Mouse (Mus musculus) megakaryocyte, embryonic 14.5 days (primary cell): ENCODE measurements around the gene Dync2li1. TPM values are rescaled to one million over a fixed set of nuclear protein-coding genes. Genes with fewer than 3 reads are reported as not detected.
A peak's percentile ranks its signal among the peaks of the same experiment; 100 is the strongest.

Source experiments
- H3K27me3 ChIP-seq: replicated peaks from 2 replicates; pipeline ENCODE3; 2012; ENCODE audit warnings: inconsistent platforms
- H3K36me3 ChIP-seq: replicated peaks from 2 replicates; pipeline ENCODE3; 2012; ENCODE audit warnings: low read length, inconsistent platforms, mixed read lengths
- H3K4me1 ChIP-seq: 2 replicates; pipeline ENCODE4 v1.6.1; 2012; ENCODE audit warnings: inconsistent platforms
- H3K4me3 ChIP-seq: replicated peaks from 2 replicates; pipeline ENCODE3; 2012; ENCODE audit warnings: moderate library complexity, mild to moderate bottlenecking, inconsistent platforms
- H3K9me3 ChIP-seq: 2 replicates; pipeline ENCODE4 v1.6.1; 2012; ENCODE audit warnings: inconsistent platforms
- FLI1 ChIP-seq: IDR thresholded peaks from 2 replicates; pipeline ENCODE4 v1.6.1; 2012; ENCODE audit warnings: low read length, inconsistent platforms, mixed read lengths
- GATA1 ChIP-seq: IDR thresholded peaks from 3 replicates; pipeline ENCODE4 v1.6.1; 2012; ENCODE audit warnings: mixed read lengths, low read length, inconsistent platforms, borderline replicate concordance
- polyA plus RNA-seq: library from polyadenylated mRNA; stranded (reverse); fragments of >175 nt; gene quantifications from 2 replicates; pipeline ENCODE4 v1.2.3, GENCODE M21; 2012; ENCODE audit warnings: low replicate concordance; ENCODE audit not compliant: insufficient read depth

Gene Dync2li1
- polyA plus RNA-seq, 1 experiment, result 0.19 TPM

DNA sequence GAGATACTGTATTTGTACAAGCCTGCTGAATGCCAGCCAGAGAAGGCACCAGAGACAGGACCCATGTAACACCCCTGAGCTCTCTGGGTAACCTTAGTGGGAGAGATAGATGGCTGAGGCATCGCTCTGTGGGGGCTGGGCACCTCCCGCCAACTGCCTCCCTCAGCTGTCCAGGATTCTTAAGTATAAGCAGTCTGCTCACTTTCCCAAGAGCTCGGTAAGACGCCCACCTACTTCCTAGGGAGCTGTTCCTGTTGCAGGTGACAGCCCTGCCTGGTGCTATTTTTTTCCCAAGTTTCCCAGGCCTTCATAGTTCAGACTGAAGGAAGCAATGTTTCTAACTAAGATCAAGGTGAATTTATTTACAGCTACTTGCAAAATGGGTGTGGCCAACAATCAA, 48.9 kb downstream of the Dync2li1 start:
- TF ChIP-seq GATA1 (no peak), FLI1 (no peak)
- Histone ChIP-seq H3K4me1 (peaks cover 5% of the 10 kb centered on the region), H3K27me3 (peaks cover 57% of the 10 kb centered on the region), H3K4me3 (no peak overlapping the region), H3K9me3 (no peaks in the 10 kb centered on the region), H3K36me3 (no peaks in the 10 kb centered on the region)

DNA sequence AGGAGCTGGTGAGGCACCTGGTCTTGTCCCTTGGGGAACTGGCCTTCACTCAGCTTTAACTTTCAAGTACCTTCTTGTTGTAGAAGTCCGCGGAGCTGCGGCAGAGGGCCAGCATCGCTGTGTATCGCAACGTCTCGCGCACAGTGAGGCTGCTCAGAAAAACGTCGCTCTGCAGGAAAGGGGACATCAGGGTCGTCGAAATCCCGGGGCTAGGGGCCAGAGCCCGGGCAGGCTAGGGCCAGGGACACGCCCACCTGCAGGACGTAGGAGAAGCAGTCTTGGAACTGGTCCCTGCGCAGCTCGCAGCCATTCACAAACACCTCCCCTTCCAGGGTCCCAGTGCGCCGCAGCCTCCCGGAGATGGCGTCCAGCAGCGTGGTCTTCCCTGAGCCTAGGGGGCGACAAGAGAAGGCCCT, 49.7 kb downstream of the Dync2li1 start, which contains the start of gene Abcg8:
Gene Abcg8, plus strand, starts transcription at position 352 of the 416 bp plus-strand sequence.
- TF ChIP-seq FLI1 (no peak), GATA1 (no peak)
- no peaks in the 10 kb centered on the region for H3K36me3 ChIP-seq
- peak within 1 kb of the TSS; percentile 7 for H3K4me3 ChIP-seq
- H3K27me3 ChIP-seq, result peaks cover 63% of the 10 kb centered on the region
- peaks cover 5% of the 10 kb centered on the region for H3K4me1 ChIP-seq
- no peaks in the 10 kb centered on the region for H3K9me3 ChIP-seq

DNA sequence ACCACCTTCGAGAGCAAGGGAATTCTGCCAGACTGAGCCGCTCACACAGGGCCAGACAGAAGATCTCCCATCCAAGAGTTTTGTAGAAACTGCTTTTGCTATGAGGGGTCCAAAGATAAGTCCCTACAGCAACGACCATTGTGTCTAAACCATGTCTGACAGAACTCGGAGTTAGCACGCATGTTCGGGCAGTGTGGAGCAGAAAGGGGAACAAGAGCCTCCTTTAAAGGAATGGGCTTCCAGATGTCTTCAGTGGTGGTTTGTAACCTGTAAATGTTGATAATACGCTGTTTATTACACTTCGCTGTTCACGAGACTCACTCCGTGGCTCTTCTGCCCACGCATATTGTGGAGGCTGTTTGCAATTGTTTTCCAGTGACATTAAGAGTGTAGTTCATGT, 51.3 kb downstream of the Dync2li1 start:
- Histone ChIP-seq H3K4me1 (peaks cover 5% of the 10 kb centered on the region), H3K9me3 (no peaks in the 10 kb centered on the region), H3K36me3 (no peaks in the 10 kb centered on the region), H3K4me3 (no peak overlapping the region), H3K27me3 (peaks cover 63% of the 10 kb centered on the region)
- TF ChIP-seq FLI1, result no peak
- no peak for TF ChIP-seq GATA1

DNA sequence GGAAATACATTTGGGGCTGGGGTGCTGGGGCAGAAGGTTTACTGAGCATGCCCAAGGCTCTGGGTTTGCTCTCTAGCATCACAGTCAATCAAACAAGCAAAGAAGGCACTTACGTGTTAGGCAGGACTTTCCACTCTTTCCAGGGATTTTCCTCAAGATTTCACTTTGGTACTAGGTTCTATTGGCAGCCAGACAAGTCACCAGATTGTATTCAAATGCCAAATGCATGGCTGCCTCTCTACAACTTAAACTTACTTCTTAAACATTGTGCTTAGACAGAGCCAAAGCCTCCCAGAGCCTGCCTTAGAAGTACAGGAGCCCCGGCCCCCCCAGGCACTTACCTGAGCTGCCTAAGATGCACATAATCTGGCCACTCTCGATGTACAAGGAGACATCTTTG, 55.4 kb downstream of the Dync2li1 start:
- TF ChIP-seq GATA1 (no peak), FLI1 (no peak)
- Histone ChIP-seq H3K36me3 (no peaks in the 10 kb centered on the region), H3K4me3 (no peak overlapping the region), H3K27me3 (peaks cover 50% of the 10 kb centered on the region), H3K4me1 (peaks cover 5% of the 10 kb centered on the region; the same call in 1 of the 2 replicates), H3K9me3 (no peaks in the 10 kb centered on the region)

DNA sequence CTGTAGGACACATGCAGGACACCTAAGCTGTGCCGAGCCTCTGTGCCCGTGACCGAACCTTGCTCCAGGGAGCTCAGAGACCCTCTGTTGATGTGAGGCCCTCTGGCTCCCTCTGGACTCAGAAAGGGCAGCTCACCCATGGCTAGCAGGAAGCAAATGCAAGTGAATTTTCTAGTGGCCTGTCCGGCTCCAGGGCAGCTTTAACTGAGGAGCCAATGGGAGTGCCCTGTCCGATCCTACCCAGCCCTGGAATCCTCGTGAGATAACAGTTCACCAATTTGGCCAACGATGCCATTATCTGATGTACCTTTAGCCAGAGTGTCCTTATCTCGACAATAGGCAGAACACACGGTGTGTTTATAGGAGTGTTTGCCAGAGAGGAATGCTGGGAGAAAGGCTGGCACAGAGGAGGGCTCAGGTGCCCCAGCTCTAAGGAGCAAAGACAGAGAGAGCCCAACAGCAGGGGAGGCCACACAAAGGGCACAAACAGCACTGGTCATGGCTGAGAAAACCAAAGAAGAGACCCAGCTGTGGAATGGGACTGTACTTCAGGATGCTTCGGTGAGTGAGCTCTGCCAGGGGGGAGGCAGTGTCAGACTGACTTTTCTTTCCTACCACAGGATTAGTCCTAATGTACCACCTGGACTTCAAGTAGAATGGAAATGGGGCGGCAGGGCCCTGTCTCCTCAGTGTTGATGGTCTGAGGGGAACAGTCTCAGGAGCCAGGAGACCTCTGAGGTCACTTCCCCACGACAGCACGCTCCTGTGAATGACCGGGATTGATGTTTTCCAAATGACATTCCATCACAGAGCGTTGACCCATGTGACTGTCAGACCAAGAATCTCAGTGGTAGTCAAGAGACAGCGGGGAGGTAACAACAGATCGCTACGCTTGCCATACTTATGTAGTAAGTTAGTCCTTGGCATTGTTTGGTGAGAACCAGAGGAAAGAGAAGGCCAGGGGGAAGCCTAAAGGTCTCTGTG, 56.7 kb downstream of the Dync2li1 start, which contains the start of gene Abcg5:
Gene Abcg5, minus strand, starts transcription at position 278 of the 984 bp plus-strand sequence.
- H3K36me3 ChIP-seq, result no peaks in the 10 kb centered on the region
- no peaks in the 10 kb centered on the region for H3K9me3 ChIP-seq
- no peak for TF ChIP-seq FLI1
- H3K4me1 ChIP-seq, result peaks cover 5% of the 10 kb centered on the region; the same call in 1 of the 2 replicates
- no peak within 1 kb of the TSS for H3K4me3 ChIP-seq
- H3K27me3 ChIP-seq, result peaks cover 40% of the 10 kb centered on the region

DNA sequence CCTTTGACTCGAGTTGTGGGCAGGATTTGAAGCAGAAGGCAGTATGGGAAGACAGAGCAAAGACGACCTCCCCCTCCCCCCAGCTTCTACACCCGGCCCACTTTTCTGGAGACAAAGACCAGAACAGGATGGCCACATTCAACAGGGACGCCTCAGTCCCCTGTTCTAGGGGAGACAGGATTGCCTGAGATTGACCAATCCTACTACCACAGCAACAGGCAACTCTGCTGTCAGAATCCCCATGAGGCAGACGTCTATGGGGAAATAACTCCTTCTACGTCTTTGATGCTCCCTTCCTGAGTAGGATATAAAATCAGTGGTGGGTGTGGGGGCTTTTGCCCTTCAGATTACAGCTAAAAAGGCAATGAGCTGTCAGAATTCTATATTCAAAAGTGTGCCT, 58.0 kb downstream of the Dync2li1 start:
- TF ChIP-seq GATA1 (no peak), FLI1 (no peak)
- Histone ChIP-seq H3K4me3 (no peak overlapping the region), H3K36me3 (no peaks in the 10 kb centered on the region), H3K27me3 (peaks cover 42% of the 10 kb centered on the region), H3K4me1 (peaks cover 5% of the 10 kb centered on the region; the same call in 1 of the 2 replicates), H3K9me3 (no peaks in the 10 kb centered on the region)

DNA sequence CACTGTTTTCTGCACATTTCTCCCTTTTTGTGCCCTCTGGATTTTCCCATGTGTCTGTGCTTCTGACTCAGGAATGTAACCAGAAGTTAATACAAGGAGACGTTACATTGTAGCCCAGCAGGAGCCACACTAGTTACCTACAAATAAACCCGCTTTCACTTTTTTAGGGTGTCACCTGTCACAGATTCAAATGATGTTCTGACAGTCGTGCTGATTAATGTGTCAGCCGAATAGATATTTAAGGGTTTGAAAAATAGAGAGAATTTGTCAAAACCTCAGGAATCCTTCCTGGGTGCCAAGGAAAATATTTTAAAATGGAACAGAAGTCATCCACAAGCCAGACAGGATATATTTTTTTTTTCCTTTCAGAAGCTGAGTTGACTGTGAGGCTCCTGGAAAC, 59.0 kb downstream of the Dync2li1 start:
- Histone ChIP-seq H3K9me3 (no peaks in the 10 kb centered on the region), H3K27me3 (peaks cover 42% of the 10 kb centered on the region), H3K4me3 (no peak overlapping the region), H3K4me1 (peaks cover 5% of the 10 kb centered on the region; the same call in 1 of the 2 replicates), H3K36me3 (no peaks in the 10 kb centered on the region)
- TF ChIP-seq GATA1 (no peak), FLI1 (no peak)

DNA sequence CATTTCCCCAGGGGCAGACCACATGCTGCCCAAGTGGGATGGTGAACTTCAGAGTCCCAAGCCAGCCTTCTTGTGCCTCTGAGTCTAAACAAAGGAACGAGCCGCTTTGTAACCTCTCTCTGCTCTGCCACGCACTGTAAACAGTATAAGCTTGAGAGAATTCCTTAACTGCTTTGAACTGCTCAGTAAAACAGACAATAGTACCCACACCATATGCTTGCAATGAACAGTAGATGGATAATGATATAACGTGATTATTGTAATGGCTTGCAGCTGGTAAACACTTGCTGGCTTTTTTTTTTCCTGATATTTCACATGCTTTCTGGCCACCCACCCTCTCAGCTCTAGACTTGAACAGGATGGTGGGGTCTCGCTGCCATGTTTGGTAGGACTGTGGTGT, 61.7 kb downstream of the Dync2li1 start:
- Histone ChIP-seq H3K9me3 (no peaks in the 10 kb centered on the region), H3K4me1 (peaks cover 8% of the 10 kb centered on the region; the same call in 1 of the 2 replicates), H3K27me3 (peaks cover 37% of the 10 kb centered on the region), H3K36me3 (no peaks in the 10 kb centered on the region), H3K4me3 (no peak overlapping the region)
- TF ChIP-seq GATA1 (no peak), FLI1 (no peak)

DNA sequence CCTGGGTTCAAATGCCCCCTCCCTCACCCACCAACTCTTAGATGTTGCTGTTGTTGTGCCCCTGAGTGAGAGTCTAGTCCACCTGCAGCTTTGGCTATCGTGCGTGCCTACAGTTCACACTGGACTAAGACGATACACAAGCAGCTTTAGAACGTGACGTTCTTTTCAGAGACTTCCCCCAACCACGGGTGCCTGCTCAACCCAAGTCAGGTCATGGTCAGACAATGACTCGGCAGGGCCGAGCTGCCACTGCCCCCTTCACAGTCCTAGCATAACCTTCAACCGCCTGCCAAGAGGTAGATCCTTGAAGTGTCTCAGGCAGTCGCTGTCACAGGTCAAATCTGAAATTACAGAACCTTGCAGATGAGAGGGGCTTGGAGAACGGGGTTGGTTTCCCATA, 62.5 kb downstream of the Dync2li1 start:
- Histone ChIP-seq H3K4me3 (no peak overlapping the region), H3K36me3 (no peaks in the 10 kb centered on the region), H3K4me1 (peaks cover 8% of the 10 kb centered on the region; the same call in 1 of the 2 replicates), H3K27me3 (peaks cover 39% of the 10 kb centered on the region), H3K9me3 (no peaks in the 10 kb centered on the region)
- TF ChIP-seq GATA1 (no peak), FLI1 (no peak)

DNA sequence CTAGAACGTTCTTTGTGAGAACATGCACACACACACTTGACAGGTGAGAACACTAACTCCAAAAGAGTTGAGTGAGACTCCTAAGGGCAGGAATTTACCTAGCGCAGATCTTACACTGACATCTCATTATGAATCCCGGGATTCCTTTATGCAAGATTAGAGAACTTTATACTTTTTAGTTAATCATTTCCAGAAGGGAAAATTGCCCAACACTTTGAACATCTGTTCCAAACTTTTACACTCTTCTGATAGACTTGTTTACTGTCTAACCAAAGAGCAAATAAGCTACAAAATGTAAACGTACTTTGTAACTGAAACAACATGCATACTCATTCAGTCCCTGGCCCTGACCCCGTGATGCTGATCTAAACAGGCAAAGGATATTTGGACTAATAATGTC, 63.0 kb downstream of the Dync2li1 start:
- Histone ChIP-seq H3K9me3 (no peaks in the 10 kb centered on the region), H3K4me3 (no peak overlapping the region), H3K36me3 (no peaks in the 10 kb centered on the region), H3K27me3 (peaks cover 38% of the 10 kb centered on the region), H3K4me1 (peaks cover 4% of the 10 kb centered on the region; the same call in 1 of the 2 replicates)
- TF ChIP-seq GATA1, result no peak
- no peak for TF ChIP-seq FLI1
